Mouse (Mus musculus): ENCODE results near the gene Izumo2. TPM values are rescaled to one million over a fixed set of nuclear protein-coding genes. Genes with fewer than 3 reads are reported as not detected.
A peak's percentile ranks its signal among the peaks of the same experiment; 100 is the strongest.
"Not testable (repeated sequence)": the region's sequence is repeated elsewhere in the genome, so short reads cannot be mapped to it uniquely, and the experiment has no call there.

Gene Izumo2
- total RNA-seq, 2 experiments from 2014 or later: not detected

- DNase-seq: peak; percentile 96
- intact Hi-C loops (cut with DNase I): no loop called here
These were observed 39.8 kb downstream of the Izumo2 start, which contains the start of gene Vrk3 for GRCm38 (mm10) chr7:44748101-44749044. Gene Vrk3 (plus strand): TSS chr7:44748413.

- DNase-seq; intact Hi-C loops (cut with DNase I): not testable (repeated sequence)
These were observed 42.4 kb downstream of the Izumo2 start, which contains the start of gene Zfp473 for GRCm38 (mm10) chr7:44750950-44751349. Gene Zfp473 (minus strand): TSS chr7:44751050.

- intact Hi-C loops (cut with DNase I): no loop called here
- DNase-seq: no peak
These were observed 48.6 kb downstream of the Izumo2 start for GRCm38 (mm10) chr7:44757164-44757563.

- intact Hi-C loops (cut with DNase I): no loop called here
- DNase-seq: no peak
These were observed 51.8 kb downstream of the Izumo2 start for GRCm38 (mm10) chr7:44760366-44760765.

- no peak for DNase-seq
These were observed 59.6 kb downstream of the Izumo2 start for GRCm38 (mm10) chr7:44768129-44768528.

More at GRCm38 (mm10) chr7:44768129-44768528, 59.6 kb downstream of the Izumo2 start:
- intact Hi-C loops (cut with DNase I): no loop called here

Other genes with a start within 250 kb of the Izumo2 start
- gene Aspdh, start 243.4 kb upstream of the Izumo2 start, total RNA-seq (2021): 10 to 100 TPM; 20.5 to 24.5 TPM
- gene Josd2, start 240.8 kb upstream of the Izumo2 start, total RNA-seq (2021): 10 to 100 TPM; 31.9 to 32.6 TPM
- 100 to 1,000 TPM; 146 to 150 TPM for gene Emc10, start 212.2 kb upstream of the Izumo2 start, total RNA-seq (2021)
- 10 to 100 TPM; 23.8 to 27.3 TPM for gene Fam71e1, start 212.2 kb upstream of the Izumo2 start, total RNA-seq (2021)
- under 1 TPM in 1 of 2 experiments, not detected in 1; 0.10 TPM for gene Mybpc2, start 184.1 kb upstream of the Izumo2 start, total RNA-seq (2021)
- under 1 TPM in 1 of 2 experiments, not detected in 1; 0.20 TPM for gene Spib, start 176.7 kb upstream of the Izumo2 start, total RNA-seq (2021)
- 10 to 100 TPM; 13.6 to 14.4 TPM for gene Pold1, start 159.9 kb upstream of the Izumo2 start, total RNA-seq (2021)
- 10 to 100 TPM; 44.4 to 55.0 TPM for gene Nr1h2, start 154.8 kb upstream of the Izumo2 start, total RNA-seq (2021)
- gene Napsa, start 136.4 kb upstream of the Izumo2 start, total RNA-seq (2021): under 1 TPM in 1 of 2 experiments, not detected in 1; 0.30 TPM
- gene Kcnc3, start 118.1 kb upstream of the Izumo2 start, total RNA-seq (2021): 10 to 100 TPM; 31.0 to 33.0 TPM
- 1 to 10 TPM; 3.0 to 5.7 TPM for gene Myh14, start 37.9 kb upstream of the Izumo2 start, total RNA-seq (2021)
- gene Vrk3, start 39.7 kb downstream of the Izumo2 start, total RNA-seq (2021): 10 to 100 TPM; 19.6 to 25.9 TPM
- under 1 TPM; 0.84 to 0.91 TPM for gene Zfp473, start 42.3 kb downstream of the Izumo2 start, total RNA-seq (2021)
- 10 to 100 TPM; 50.3 to 51.1 TPM for gene Nup62, start 107.3 kb downstream of the Izumo2 start, total RNA-seq (2021)
- 1 to 10 TPM; 1.0 TPM for gene Il4i1, start 107.6 kb downstream of the Izumo2 start, total RNA-seq (2021)
- gene Atf5, start 107.9 kb downstream of the Izumo2 start, total RNA-seq (2021): 10 to 100 TPM; 22.6 to 23.5 TPM
- 10 to 100 TPM; 74.1 to 85.4 TPM for gene Akt1s1, start 140.2 kb downstream of the Izumo2 start, total RNA-seq (2021)
- 10 to 100 TPM; 57.1 to 68.3 TPM for gene Tbc1d17, start 140.3 kb downstream of the Izumo2 start, total RNA-seq (2021)
- 10 to 100 TPM; 27.5 to 29.3 TPM for gene Pnkp, start 148.4 kb downstream of the Izumo2 start, total RNA-seq (2021)
- gene Ptov1, start 161.0 kb downstream of the Izumo2 start, total RNA-seq (2021): 100 to 1,000 TPM; 423 to 428 TPM
- gene Med25, start 184.0 kb downstream of the Izumo2 start, total RNA-seq (2021): 100 to 1,000 TPM; 117 to 122 TPM
- gene Fuz, start 187.3 kb downstream of the Izumo2 start, total RNA-seq (2021): 10 to 100 TPM; 10.5 to 13.1 TPM
- gene Ap2a1, start 220.8 kb downstream of the Izumo2 start, total RNA-seq (2021): 100 to 1,000 TPM; 232 to 258 TPM
- gene Tsks, start 234.5 kb downstream of the Izumo2 start, total RNA-seq (2021): not detected

Measured in left cerebral cortex, postnatal 4 days (tissue).